Mouse (Mus musculus): ENCODE results near the gene Slain2. TPM values are rescaled to one million over a fixed set of nuclear protein-coding genes. Genes with fewer than 3 reads are reported as not detected.

Slain2 gene
- polyA plus RNA-seq, 1 experiment from 2014 or later = 12.9 TPM

DNA sequence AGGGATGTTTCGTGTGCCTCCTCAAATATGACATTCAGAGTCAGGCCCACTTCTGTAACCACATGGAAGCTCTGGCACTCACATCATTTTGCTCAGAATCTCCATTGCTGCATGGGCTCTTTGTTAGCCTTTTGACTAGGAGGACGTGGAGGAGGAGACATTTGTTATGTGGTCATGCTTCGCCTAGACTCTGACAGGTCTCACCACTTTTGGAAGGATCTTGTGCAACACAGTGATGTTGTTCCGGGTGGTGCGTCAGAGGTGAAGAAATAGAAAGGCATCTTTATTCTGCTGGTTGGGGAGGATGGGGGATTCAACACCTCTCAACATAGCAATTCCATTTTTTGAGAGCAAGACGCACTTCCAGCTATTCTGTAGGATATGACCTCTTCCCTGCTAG is 6.7 kb upstream of the Slain2 start:
- no peaks in the 10 kb centered on the region for H3K9me3 ChIP-seq
- WGBS = 91% methylated on average over 6 of the region's 6 CpGs
- no peak overlapping the region for H3K27ac ChIP-seq
- DNase-seq (ENCODE audit: extremely low spot score, low spot score) = no peak
- peaks cover 3% of the 10 kb centered on the region for H3K27me3 ChIP-seq (ENCODE audit: poor library complexity, severe bottlenecking)
- H3K36me3 ChIP-seq (replicated peaks) = no peaks in the 10 kb centered on the region
- no peak overlapping the region for H3K4me3 ChIP-seq
- peaks cover 4% of the 10 kb centered on the region for H3K4me1 ChIP-seq

DNA sequence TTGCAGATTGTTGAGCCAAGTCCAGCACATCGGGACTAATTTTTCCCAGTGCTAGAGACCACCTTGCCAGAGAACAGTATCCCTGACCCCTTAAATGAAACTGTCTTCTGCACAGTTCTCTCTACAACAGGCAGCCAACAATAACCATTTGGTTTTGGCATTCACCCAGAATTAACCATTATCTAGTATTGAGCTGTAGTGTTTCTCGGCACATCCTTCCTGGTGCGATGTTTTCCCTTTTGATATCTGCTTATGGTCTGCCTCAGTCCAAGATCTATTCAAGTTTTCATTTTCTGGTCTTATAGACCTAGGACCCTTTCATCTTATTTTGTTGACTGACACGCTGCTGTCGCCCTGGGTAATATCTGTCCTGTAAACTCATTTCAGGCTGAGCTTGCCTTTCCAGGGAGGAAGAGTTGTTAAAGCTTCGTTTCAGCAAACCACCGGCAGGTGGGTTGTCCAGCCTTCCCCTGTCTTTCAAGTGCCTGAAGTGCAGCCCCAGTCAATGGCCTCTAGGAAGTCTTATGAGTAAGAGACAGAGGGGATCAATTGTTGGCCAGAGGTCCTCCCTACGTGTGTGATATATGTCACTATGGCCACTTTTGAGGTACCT is 5.7 kb upstream of the Slain2 start:
- Histone ChIP-seq H3K27ac (no peak overlapping the region), H3K36me3 (replicated peaks) (no peaks in the 10 kb centered on the region), H3K4me3 (no peak overlapping the region), H3K4me1 (peaks cover 8% of the 10 kb centered on the region), H3K9me3 (no peaks in the 10 kb centered on the region), H3K27me3 (ENCODE audit: poor library complexity, severe bottlenecking) (peaks cover 11% of the 10 kb centered on the region)
- WGBS = 89% methylated on average over 8 of the region's 8 CpGs
- no peak for DNase-seq (ENCODE audit: extremely low spot score, low spot score)

DNA sequence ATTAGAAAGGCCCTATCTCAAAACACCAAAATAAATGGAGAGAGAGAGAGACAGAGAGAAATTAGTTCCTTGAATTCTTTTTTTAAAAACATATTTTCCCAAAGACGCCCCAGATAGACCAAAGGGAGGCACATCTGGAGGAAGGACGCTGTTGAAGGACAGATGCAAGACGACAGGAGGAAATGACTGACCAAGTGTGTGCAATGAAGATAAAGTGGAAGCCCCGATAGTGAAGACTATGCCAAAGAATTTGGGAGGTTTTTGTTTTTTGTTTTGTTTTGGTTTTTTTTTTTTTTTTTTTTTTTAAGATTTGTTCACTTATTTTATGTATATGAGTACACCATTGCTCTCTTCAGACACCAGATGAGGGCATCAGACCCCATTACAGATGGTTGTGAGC is 4.7 kb upstream of the Slain2 start:
- WGBS = 90% methylated on average over 4 of the region's 4 CpGs
- no peaks in the 10 kb centered on the region for H3K36me3 ChIP-seq (replicated peaks)
- DNase-seq (ENCODE audit: extremely low spot score, low spot score) = no peak
- H3K27ac ChIP-seq = no peak overlapping the region
- peaks cover 11% of the 10 kb centered on the region for H3K4me1 ChIP-seq
- H3K4me3 ChIP-seq = no peak overlapping the region
- H3K27me3 ChIP-seq (ENCODE audit: poor library complexity, severe bottlenecking) = peaks cover 11% of the 10 kb centered on the region
- no peaks in the 10 kb centered on the region for H3K9me3 ChIP-seq

DNA sequence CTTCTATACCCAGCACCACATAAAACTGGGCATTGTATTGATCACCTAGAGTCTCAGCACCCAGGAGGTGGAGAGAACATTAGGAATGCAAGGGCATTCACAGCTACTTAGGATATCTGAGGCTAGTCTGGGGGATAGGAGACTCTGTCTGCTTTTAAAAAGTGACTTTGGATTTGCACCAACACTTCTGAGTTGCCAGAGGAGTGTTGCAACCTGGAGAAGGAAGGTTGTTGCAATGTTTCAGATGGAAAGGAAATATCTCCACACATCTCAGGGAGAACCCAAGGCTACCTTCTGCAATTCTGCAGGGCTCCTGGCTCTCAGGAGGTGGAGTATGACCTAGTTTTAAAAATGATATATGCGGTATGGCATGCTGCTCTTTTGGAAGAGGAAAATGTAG is 3.7 kb upstream of the Slain2 start:
- no peaks in the 10 kb centered on the region for H3K9me3 ChIP-seq
- WGBS = 91% methylated on average over 1 of the region's 1 CpGs

DNA sequence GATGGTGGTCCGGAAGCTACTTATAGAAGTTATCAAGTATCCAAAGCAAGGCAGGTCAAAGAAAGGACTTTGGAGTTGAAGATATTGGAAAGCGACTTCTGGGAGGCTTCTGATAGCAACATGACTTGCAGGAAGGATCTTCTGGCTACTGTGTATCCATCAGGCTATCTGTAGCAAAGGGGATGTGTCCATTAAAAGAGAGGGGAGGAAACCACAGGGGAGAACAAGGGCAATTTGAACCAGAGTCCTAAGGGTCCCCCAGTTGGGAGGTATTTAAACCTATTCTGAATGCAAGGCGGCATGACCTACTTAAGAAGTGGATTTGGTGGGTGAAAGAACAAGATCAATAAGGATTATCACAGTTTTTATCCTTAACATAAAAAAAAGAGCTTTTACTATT is 2.8 kb upstream of the Slain2 start:
- 86% methylated on average over 3 of the region's 3 CpGs for WGBS
- H3K4me3 ChIP-seq = no peak overlapping the region
- H3K27me3 ChIP-seq (ENCODE audit: poor library complexity, severe bottlenecking) = peaks cover 11% of the 10 kb centered on the region
- no peaks in the 10 kb centered on the region for H3K9me3 ChIP-seq
- DNase-seq (ENCODE audit: extremely low spot score, low spot score) = no peak
- no peaks in the 10 kb centered on the region for H3K36me3 ChIP-seq (replicated peaks)
- peaks cover 23% of the 10 kb centered on the region for H3K4me1 ChIP-seq
- H3K27ac ChIP-seq = no peak overlapping the region

More for the DNA sequence above, 3.7 kb upstream of the Slain2 start:
- no peak for DNase-seq (ENCODE audit: extremely low spot score, low spot score)
- Histone ChIP-seq H3K27ac (no peak overlapping the region), H3K4me3 (no peak overlapping the region), H3K27me3 (ENCODE audit: poor library complexity, severe bottlenecking) (peaks cover 11% of the 10 kb centered on the region), H3K4me1 (peaks cover 14% of the 10 kb centered on the region), H3K36me3 (replicated peaks) (no peaks in the 10 kb centered on the region)

- H3K4me1 ChIP-seq = peaks cover 34% of the 10 kb centered on the region
- under 1% methylated on average over 66 of the region's 66 CpGs for WGBS
- H3K4me3 ChIP-seq = peak overlapping the region; percentile 98
- peak overlapping the region; percentile 99 for H3K27ac ChIP-seq
- no peaks in the 10 kb centered on the region for H3K9me3 ChIP-seq
- DNase-seq (ENCODE audit: extremely low spot score, low spot score) = peak; percentile 62
- no peaks in the 10 kb centered on the region for H3K36me3 ChIP-seq (replicated peaks)
- H3K27me3 ChIP-seq (ENCODE audit: poor library complexity, severe bottlenecking) = peaks cover 11% of the 10 kb centered on the region
These were observed 793 bp downstream of the Slain2 start for GRCm38 (mm10) chr5:72914633-72915561.

DNA sequence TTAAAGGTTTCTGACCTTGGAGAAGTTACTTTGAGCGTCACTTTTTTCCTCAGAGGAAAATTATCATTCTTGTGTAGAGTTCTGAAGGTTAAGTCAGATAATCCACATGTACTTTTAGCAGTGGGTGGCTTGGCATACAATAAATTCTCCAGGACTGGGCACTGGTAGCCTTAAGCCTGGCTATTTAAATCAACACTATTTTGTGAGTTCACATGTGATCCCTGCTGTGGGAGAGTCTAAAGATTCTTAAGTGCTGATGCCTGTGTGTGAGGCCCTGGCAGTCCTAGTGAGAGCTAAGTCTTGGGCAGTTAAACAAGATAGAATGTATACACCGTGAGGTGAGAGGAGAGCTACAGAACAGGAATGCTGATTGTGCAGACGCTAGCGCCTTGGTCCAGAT is 1.9 kb downstream of the Slain2 start:
- 54% methylated on average over 4 of the region's 4 CpGs for WGBS
- H3K4me3 ChIP-seq = peak overlapping the region; percentile 98
- peaks cover 11% of the 10 kb centered on the region for H3K27me3 ChIP-seq (ENCODE audit: poor library complexity, severe bottlenecking)
- peak overlapping the region; percentile 99 for H3K27ac ChIP-seq
- peaks cover 3% of the 10 kb centered on the region for H3K36me3 ChIP-seq (replicated peaks)
- no peak for DNase-seq (ENCODE audit: extremely low spot score, low spot score)
- peaks cover 34% of the 10 kb centered on the region for H3K4me1 ChIP-seq
- H3K9me3 ChIP-seq = no peaks in the 10 kb centered on the region

- peaks cover 34% of the 10 kb centered on the region for H3K4me1 ChIP-seq
- peaks cover 9% of the 10 kb centered on the region for H3K36me3 ChIP-seq (replicated peaks)
- H3K9me3 ChIP-seq = no peaks in the 10 kb centered on the region
- H3K4me3 ChIP-seq = peak overlapping the region; percentile 98; the same call in 1 of the 2 replicates
- DNase-seq (ENCODE audit: extremely low spot score, low spot score) = no peak
- 74% methylated on average over 1 of the region's 1 CpGs for WGBS
- no peak overlapping the region for H3K27ac ChIP-seq
- H3K27me3 ChIP-seq (ENCODE audit: poor library complexity, severe bottlenecking) = peaks cover 11% of the 10 kb centered on the region
These were observed 2.7 kb downstream of the Slain2 start for GRCm38 (mm10) chr5:72916851-72917250.

DNA sequence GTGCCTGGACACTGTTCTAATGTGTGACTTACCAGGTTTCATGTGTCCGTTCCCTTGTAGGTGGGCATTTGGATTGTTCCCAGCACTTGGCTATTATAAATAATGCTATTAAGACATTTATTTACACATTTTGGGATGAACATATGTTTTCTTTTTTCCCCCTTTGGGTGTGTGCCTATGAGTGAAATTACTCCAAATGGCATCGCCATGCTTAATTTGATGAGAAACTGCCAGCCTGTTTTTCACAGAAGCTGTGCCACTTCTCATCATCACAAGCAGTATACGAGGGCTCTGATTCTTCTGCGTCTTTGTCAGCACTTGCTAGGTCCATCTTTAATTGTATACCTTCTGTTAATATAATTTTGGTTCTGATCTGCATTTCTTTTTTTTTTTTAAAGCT is 6.3 kb downstream of the Slain2 start:
- Histone ChIP-seq H3K4me1 (peaks cover 20% of the 10 kb centered on the region), H3K27ac (no peak overlapping the region), H3K4me3 (no peak overlapping the region), H3K36me3 (replicated peaks) (peaks cover 9% of the 10 kb centered on the region), H3K27me3 (ENCODE audit: poor library complexity, severe bottlenecking) (no peaks in the 10 kb centered on the region), H3K9me3 (no peaks in the 10 kb centered on the region)
- 94% methylated on average over 4 of the region's 4 CpGs for WGBS
- no peak for DNase-seq (ENCODE audit: extremely low spot score, low spot score)

DNA sequence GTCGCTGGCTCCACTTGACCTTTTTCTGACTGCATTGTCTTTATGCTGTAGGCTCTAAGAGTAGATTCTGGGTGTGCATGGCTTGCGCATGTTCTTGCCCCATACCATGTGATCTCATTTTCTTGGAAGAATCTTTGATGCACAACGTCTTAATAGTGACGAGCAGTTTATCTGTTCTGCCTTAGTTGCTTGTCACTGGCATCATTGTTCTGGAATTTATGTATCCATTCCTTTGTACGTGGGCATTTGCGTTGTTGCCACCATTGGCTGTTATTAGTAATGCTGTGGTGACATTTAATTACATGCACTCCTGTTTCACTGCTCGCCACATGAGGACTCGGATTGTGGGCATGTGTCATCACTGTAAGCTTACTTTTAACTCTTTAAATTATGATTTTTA is 7.1 kb downstream of the Slain2 start:
- Histone ChIP-seq H3K4me1 (peaks cover 12% of the 10 kb centered on the region), H3K4me3 (no peak overlapping the region), H3K9me3 (no peaks in the 10 kb centered on the region), H3K27me3 (ENCODE audit: poor library complexity, severe bottlenecking) (no peaks in the 10 kb centered on the region), H3K36me3 (replicated peaks) (peaks cover 9% of the 10 kb centered on the region), H3K27ac (no peak overlapping the region)
- no peak for DNase-seq (ENCODE audit: extremely low spot score, low spot score)
- WGBS = 94% methylated on average over 8 of the region's 8 CpGs

GRCm38 (mm10) chr5:72922796-72923195 is 8.7 kb downstream of the Slain2 start:
- Histone ChIP-seq H3K4me1 (no peaks in the 10 kb centered on the region), H3K9me3 (no peaks in the 10 kb centered on the region), H3K4me3 (no peak overlapping the region), H3K27ac (no peak overlapping the region), H3K36me3 (replicated peaks) (peaks cover 9% of the 10 kb centered on the region), H3K27me3 (ENCODE audit: poor library complexity, severe bottlenecking) (no peaks in the 10 kb centered on the region)
- WGBS = 94% methylated on average over 3 of the region's 3 CpGs
- no peak for DNase-seq (ENCODE audit: extremely low spot score, low spot score)

DNA sequence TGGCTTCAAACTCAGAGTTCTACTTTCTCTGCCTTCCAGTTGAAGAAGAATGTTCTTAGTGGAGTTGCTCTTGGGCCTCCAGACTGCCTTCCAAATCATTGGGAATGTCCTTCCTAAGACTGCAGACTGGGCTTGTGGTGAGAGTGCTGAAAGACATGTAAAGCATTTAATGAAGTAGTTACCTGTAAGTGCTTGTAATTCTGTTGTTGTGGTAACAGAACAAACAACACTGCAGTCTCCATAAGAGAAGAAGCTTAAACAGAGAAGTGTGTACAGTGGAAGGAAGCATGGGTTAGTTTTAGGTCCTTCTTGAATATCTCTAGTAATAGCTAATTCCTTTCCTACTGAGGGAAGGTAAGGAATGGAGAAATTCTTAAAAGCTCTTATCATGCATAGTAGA is 13.0 kb downstream of the Slain2 start:
- Histone ChIP-seq H3K4me1 (no peaks in the 10 kb centered on the region), H3K9me3 (no peaks in the 10 kb centered on the region), H3K36me3 (replicated peaks) (peaks cover 5% of the 10 kb centered on the region), H3K4me3 (no peak overlapping the region), H3K27me3 (ENCODE audit: poor library complexity, severe bottlenecking) (no peaks in the 10 kb centered on the region), H3K27ac (no peak overlapping the region)
- DNase-seq (ENCODE audit: extremely low spot score, low spot score) = no peak

DNA sequence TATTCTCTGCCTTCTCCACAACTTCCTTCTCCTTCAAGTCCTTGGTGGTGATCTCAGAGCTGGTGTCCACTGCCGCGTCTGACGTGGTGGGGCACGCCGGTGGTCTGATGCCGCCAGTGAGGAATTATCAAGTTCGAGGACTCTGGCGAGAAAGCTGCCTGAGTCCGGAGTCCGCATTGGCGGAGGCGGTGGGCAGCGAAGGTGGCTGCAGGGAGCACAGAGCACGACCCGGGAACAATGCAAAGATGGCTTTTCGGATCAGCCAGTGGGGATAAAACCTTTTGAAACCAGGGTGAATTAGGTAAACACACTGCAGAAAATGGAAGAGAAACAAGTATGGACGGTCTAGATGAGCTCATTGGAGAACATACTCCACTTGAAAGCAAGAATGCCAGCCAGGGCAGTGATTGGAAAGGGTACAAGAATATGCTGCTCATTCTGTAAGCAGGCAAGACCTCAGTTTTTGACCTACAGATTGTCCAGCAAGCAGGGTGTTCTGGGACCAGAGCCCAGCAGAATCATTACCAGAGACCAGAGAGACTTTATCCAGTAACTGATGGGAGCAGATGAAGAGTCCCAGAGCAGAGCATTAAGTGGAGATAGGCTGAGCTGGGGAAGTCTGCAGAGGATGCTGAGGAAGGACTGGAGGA is 19.0 kb downstream of the Slain2 start:
- no peak overlapping the region for H3K4me3 ChIP-seq

More for the DNA sequence above, 19.0 kb downstream of the Slain2 start:
- Histone ChIP-seq H3K36me3 (replicated peaks) (peaks cover 18% of the 10 kb centered on the region), H3K4me1 (no peaks in the 10 kb centered on the region), H3K27ac (no peak overlapping the region), H3K27me3 (ENCODE audit: poor library complexity, severe bottlenecking) (no peaks in the 10 kb centered on the region), H3K9me3 (peaks cover 6% of the 10 kb centered on the region; the same call in 1 of the 2 replicates)
- DNase-seq (ENCODE audit: extremely low spot score, low spot score) = no peak
- WGBS = 91% methylated on average over 17 of the region's 17 CpGs

Data from forebrain, embryonic 10.5 days (tissue).